ENCODE assay signal across 23 mouse cellular contexts in the genomic region with DNA sequence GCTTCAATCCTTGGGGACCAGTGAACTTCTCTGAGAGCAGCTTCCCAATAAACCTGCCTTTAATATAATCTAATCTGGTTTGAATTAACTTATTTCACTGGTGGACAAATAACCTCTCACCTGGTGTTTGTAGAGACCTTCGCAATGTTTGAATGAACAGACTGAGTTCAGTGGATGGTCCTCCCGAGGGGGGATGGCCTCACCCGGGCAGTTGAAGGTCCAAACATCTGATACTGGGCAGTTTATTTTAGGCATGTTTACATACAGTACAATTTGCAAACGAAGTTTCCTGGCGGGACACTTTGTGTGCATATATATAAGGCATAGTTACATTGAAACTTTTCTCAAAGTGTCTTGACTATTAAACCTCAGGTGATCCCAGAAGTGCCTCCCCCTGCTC. TPM values are rescaled to one million over a fixed set of nuclear protein-coding genes. Genes with fewer than 3 reads are reported as not detected.
"Had no signal": no experiment of that assay in that cellular context is flagged by ENCODE, and none has a peak within 500 bp of the region (broad histone marks: within the 10 kb centered on the region; RNA-seq: fewer than 3 reads in every experiment).

No protein-coding gene starts in this region.

- H3K9ac ChIP-seq: limb, embryonic 13.5 days; lung, embryonic 15.5 days; midbrain, embryonic 13.5 days; neural tube, embryonic 13.5 days had no signal

- H3K36me3 ChIP-seq: limb, embryonic 10.5 days; limb, embryonic 13.5 days; lung, embryonic 15.5 days; midbrain, embryonic 10.5 days; midbrain, embryonic 13.5 days; neural tube, embryonic 13.5 days had no signal

- ATAC-seq: inflammation-experienced regulatory T-cells, adult 6 months; intestine, embryonic 16.5 days; midbrain, embryonic 13.5 days; midbrain, embryonic 16.5 days had no signal

- H3K9me3 ChIP-seq: limb, embryonic 10.5 days; limb, embryonic 13.5 days; lung, embryonic 15.5 days; megakaryocyte, embryonic 14.5 days; midbrain, embryonic 10.5 days; midbrain, embryonic 13.5 days; neural tube, embryonic 13.5 days had no signal

- H3K4me3 ChIP-seq: limb, embryonic 10.5 days; limb, embryonic 13.5 days; lung, embryonic 15.5 days; megakaryocyte, embryonic 14.5 days; midbrain, embryonic 10.5 days; midbrain, embryonic 13.5 days; myocyte; neural tube, embryonic 13.5 days had no signal

- DNase-seq: kidney, adult 18-20 months; kidney, adult 9 months; kidney, postnatal 14 days; kidney, postnatal 4 days; lung, adult 18-20 months; lung, postnatal 10 days; lung, postnatal 36 days; retina, postnatal 1 day; right cerebral cortex, postnatal 25 days; thymus, adult 18-20 months had no signal

- H3K4me2 ChIP-seq: limb, embryonic 13.5 days; lung, embryonic 15.5 days; midbrain, embryonic 13.5 days; neural tube, embryonic 13.5 days had no signal

- H3K27me3 ChIP-seq: limb, embryonic 13.5 days; midbrain, embryonic 13.5 days; neural tube, embryonic 13.5 days had no signal

- H3K27ac ChIP-seq: limb, embryonic 10.5 days; limb, embryonic 13.5 days; lung, embryonic 15.5 days; midbrain, embryonic 10.5 days; midbrain, embryonic 13.5 days; neural tube, embryonic 13.5 days had no signal

- H3K4me1 ChIP-seq: lung, embryonic 15.5 days; midbrain, embryonic 13.5 days had no signal

RNA-seq across cellular contexts. Expression of a gene that starts 26.8 kb away (rescaled TPM):
- total RNA-seq: monocyte, adult 5-6 weeks had no signal
- polyA plus RNA-seq: inflammation-experienced regulatory T-cells, adult 6 months; kidney, embryonic 16.5 days; limb, embryonic 10.5 days; midbrain, embryonic 10.5 days; midbrain, embryonic 13.5 days; neural tube, embryonic 13.5 days had no signal
